Mouse (Mus musculus): ENCODE measurements around the gene Mip. TPM values are rescaled to one million over a fixed set of nuclear protein-coding genes. Genes with fewer than 3 reads are reported as not detected.
"Not testable (repeated sequence)": the region's sequence is repeated elsewhere in the genome, so short reads cannot be mapped to it uniquely, and the experiment has no call there.

Gene Mip
- total and polyA plus RNA-seq, 3 experiments: not detected

DNA sequence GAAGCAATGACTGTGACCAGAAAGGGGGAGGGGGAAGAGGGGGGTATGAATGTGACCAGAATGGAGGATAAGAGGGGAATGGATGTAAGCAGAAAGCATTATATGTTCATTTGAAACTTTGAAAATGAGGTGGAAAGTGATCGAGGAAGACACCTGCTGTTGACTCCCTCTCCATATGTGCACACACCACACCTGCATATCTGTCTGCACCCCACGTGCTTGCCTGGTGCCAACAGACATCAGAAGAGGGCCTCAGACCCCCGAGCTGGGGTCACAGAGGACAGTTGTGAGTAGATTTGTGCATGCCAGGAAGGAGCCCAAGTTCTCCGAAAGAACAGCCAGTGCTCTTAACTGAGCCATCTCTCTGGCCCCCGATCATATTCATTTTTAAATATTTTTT is 34.3 kb downstream of the Mip start:
- 0 out of 2 replicates have a peak overlapping the region, but pooled peaks have one; percentile 53 for H3K9ac ChIP-seq (ENCODE audit: insufficient read depth, low read depth)
- H3K27ac ChIP-seq (ENCODE audit: insufficient read depth, low read depth): peak overlapping the region; percentile 97
- H3K27me3 ChIP-seq (replicated peaks): no peaks in the 10 kb centered on the region
- H3K79me2 ChIP-seq (replicated peaks; ENCODE audit: control insufficient read depth, extremely low read depth, insufficient read depth, poor library complexity, severe bottlenecking): no peaks in the 10 kb centered on the region
- peak overlapping the region in 1 of 3 experiments; percentile 35 for H3K4me3 ChIP-seq (replicated peaks in 1 of 3; ENCODE audit: low read depth in 2 of 3, low read length in 2 of 3, poor library complexity in 1 of 3)
- TF ChIP-seq MAX (IDR thresholded peaks at IDR 0.05; ENCODE audit: low read length): peak; percentile 45; the same call in 1 of the 2 replicates
- peak; percentile 66; the same call in 1 of the 2 replicates for TF ChIP-seq TCF12 (IDR thresholded peaks at IDR 0.05; ENCODE audit: low read depth, low read length)
- no peak for TF ChIP-seq IRF4 (IDR thresholded peaks at IDR 0.05; ENCODE audit: low read depth, low read length)
- no peak for TF ChIP-seq ZC3H11A (IDR thresholded peaks at IDR 0.05; ENCODE audit: low read depth, low read length)
- TF ChIP-seq PAX5 (IDR thresholded peaks at IDR 0.05; ENCODE audit: low read length): no peak
- no peak for TF ChIP-seq MXI1 (IDR thresholded peaks at IDR 0.05; ENCODE audit: low read depth, low read length)
- TF ChIP-seq BHLHE40 (IDR thresholded peaks at IDR 0.05; ENCODE audit: low read depth, low read length): peak; percentile 82
- TF ChIP-seq KAT2A (IDR thresholded peaks at IDR 0.05; ENCODE audit: insufficient replicate concordance, low read length): no peak
- TF ChIP-seq CHD1 (IDR thresholded peaks at IDR 0.05; ENCODE audit: low read depth, low read length): no peak
- TF ChIP-seq JUN (IDR thresholded peaks at IDR 0.05; ENCODE audit: insufficient read depth, low read depth, low read length): no peak
- TF ChIP-seq ELF1 (IDR thresholded peaks at IDR 0.05; ENCODE audit: low read depth, low read length): no peak
- TF ChIP-seq ZKSCAN1 (IDR thresholded peaks at IDR 0.05; ENCODE audit: borderline replicate concordance, low read depth, low read length): no peak
- TF ChIP-seq SIN3A (IDR thresholded peaks at IDR 0.05; ENCODE audit: low read length): no peak
- TF ChIP-seq ZMIZ1 (IDR thresholded peaks at IDR 0.05; ENCODE audit: low read depth, low read length): no peak
- no peak; the same call in 1 of the 2 replicates for TF ChIP-seq CHD2 (IDR thresholded peaks at IDR 0.05; ENCODE audit: low read length)
- peak; percentile 61 for TF ChIP-seq MYC (IDR thresholded peaks at IDR 0.05; ENCODE audit: low read depth, low read length)
- no peak for TF ChIP-seq RAD21 (IDR thresholded peaks at IDR 0.05; ENCODE audit: low read depth, low read length)
- 0 out of 2 replicates have a peak, but pooled peaks have one; percentile 20 for TF ChIP-seq ETS1 (conservative IDR thresholded peaks at IDR 0.05; ENCODE audit: low read depth, low read length)
- TF ChIP-seq MAZ (IDR thresholded peaks at IDR 0.05; ENCODE audit: low read depth, low read length): no peak
- in situ Hi-C loops (cut with MboI; ENCODE audit: low pct_ligation_motif_present, low pct_unique_long_range_greater_than_20kb, low sequenced_read_pairs) (no loop called here), dilution Hi-C loops (cut with MboI; ENCODE audit: extremely low pct_ligation_motif_present, extremely low pct_unique_long_range_greater_than_20kb, low sequenced_read_pairs) (no loop called here)
- DNase-seq (ENCODE audit: extremely low read depth): peak; percentile 31
- peaks cover 0 to 2% of the 10 kb centered on the region in 2 experiments for H3K36me3 ChIP-seq (replicated peaks in 1 of 2; ENCODE audit: control insufficient read depth in 1 of 2, insufficient read depth in 1 of 2, low read length in 1 of 2)
- H3K9me3 ChIP-seq (replicated peaks; ENCODE audit: low read length): no peaks in the 10 kb centered on the region
- peak overlapping the region; percentile 58 for H3K4me2 ChIP-seq (ENCODE audit: insufficient read depth, low read depth, poor library complexity, severe bottlenecking)
- H3K4me1 ChIP-seq (ENCODE audit: control insufficient read depth in 1 of 2, insufficient read depth in 2 of 2): peaks cover 33 to 76% of the 10 kb centered on the region in 2 experiments

DNA sequence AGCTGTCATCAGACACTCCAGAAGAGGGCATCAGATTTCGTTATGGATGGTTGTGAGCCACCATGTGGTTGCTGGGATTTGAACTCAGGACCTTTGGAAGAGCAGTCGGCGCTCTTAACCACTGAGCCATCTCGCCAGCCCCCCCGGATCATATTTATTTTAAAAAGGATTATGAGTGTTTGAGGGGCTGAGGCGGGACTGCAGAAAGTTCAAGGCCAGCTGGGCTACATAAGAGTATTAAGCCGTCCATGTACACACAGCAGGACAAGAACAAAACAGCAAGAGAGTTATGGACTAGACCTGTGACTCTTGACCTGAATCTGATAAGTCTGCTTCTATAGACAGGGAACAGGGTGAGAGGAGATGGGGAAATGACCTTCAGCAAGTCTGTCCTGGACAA is 34.7 kb downstream of the Mip start:
- H3K4me2 ChIP-seq (ENCODE audit: insufficient read depth, low read depth, poor library complexity, severe bottlenecking); H3K36me3 ChIP-seq (replicated peaks in 1 of 2; ENCODE audit: control insufficient read depth in 1 of 2, insufficient read depth in 1 of 2, low read length in 1 of 2); H3K9me3 ChIP-seq (replicated peaks; ENCODE audit: low read length); H3K27me3 ChIP-seq (replicated peaks); in situ Hi-C loops (cut with MboI; ENCODE audit: low pct_ligation_motif_present, low pct_unique_long_range_greater_than_20kb, low sequenced_read_pairs); dilution Hi-C loops (cut with MboI; ENCODE audit: extremely low pct_ligation_motif_present, extremely low pct_unique_long_range_greater_than_20kb, low sequenced_read_pairs); H3K27ac ChIP-seq (ENCODE audit: insufficient read depth, low read depth); DNase-seq (ENCODE audit: extremely low read depth); H3K9ac ChIP-seq (ENCODE audit: insufficient read depth, low read depth); H3K79me2 ChIP-seq (replicated peaks; ENCODE audit: control insufficient read depth, extremely low read depth, insufficient read depth, poor library complexity, severe bottlenecking); H3K4me3 ChIP-seq (replicated peaks in 1 of 3; ENCODE audit: low read depth in 2 of 3, low read length in 2 of 3, poor library complexity in 1 of 3): not testable (repeated sequence)
- peaks cover 33 to 80% of the 10 kb centered on the region in 2 experiments for H3K4me1 ChIP-seq (ENCODE audit: control insufficient read depth in 1 of 2, insufficient read depth in 2 of 2)
